Mouse (Mus musculus) c-Kit-positive CD71-positive TER-119-positive erythroid progenitor cells, embryonic 14.5 days (primary cell): ENCODE data around the gene Myo16.
A peak's percentile ranks its signal among the peaks of the same experiment; 100 is the strongest.

Experiments
- DNase-seq: peaks from one replicate; pipeline ENCODE4 v3.0.0-alpha.2; 2013; ENCODE audit warnings: low spot score

The Myo16 gene

GRCm38 (mm10) chr8:10548003-10548584 lies 394.4 kb downstream of the Myo16 start:
- DNase-seq: no peak

- DNase-seq: no peak
These were observed 395.7 kb downstream of the Myo16 start for GRCm38 (mm10) chr8:10549434-10549833.

- no peak for DNase-seq
These were observed 404.2 kb downstream of the Myo16 start for GRCm38 (mm10) chr8:10557961-10558360.

GRCm38 (mm10) chr8:10559479-10559878 lies 405.8 kb downstream of the Myo16 start:
- no peak for DNase-seq

GRCm38 (mm10) chr8:10561616-10562015 lies 407.9 kb downstream of the Myo16 start:
- DNase-seq: no peak

GRCm38 (mm10) chr8:10562046-10562445 lies 408.3 kb downstream of the Myo16 start:
- no peak for DNase-seq

GRCm38 (mm10) chr8:10562636-10563035 lies 408.9 kb downstream of the Myo16 start:
- DNase-seq: no peak

GRCm38 (mm10) chr8:10565231-10566029 lies 411.7 kb downstream of the Myo16 start:
- no peak for DNase-seq

- no peak for DNase-seq
These were observed 414.7 kb downstream of the Myo16 start for GRCm38 (mm10) chr8:10568448-10568847.

- peak; percentile 45 for DNase-seq
These were observed 420.4 kb downstream of the Myo16 start for GRCm38 (mm10) chr8:10574096-10574495.

- DNase-seq: no peak
These were observed 421.5 kb downstream of the Myo16 start for GRCm38 (mm10) chr8:10575244-10575643.

GRCm38 (mm10) chr8:10586956-10587744 lies 433.4 kb downstream of the Myo16 start:
- no peak for DNase-seq

GRCm38 (mm10) chr8:10589422-10589933 lies 435.8 kb downstream of the Myo16 start:
- DNase-seq: no peak

GRCm38 (mm10) chr8:10592917-10593316 lies 439.2 kb downstream of the Myo16 start:
- DNase-seq: no peak

GRCm38 (mm10) chr8:10596353-10596752 lies 442.6 kb downstream of the Myo16 start:
- no peak for DNase-seq

- no peak for DNase-seq
These were observed 443.9 kb downstream of the Myo16 start for GRCm38 (mm10) chr8:10597595-10597994.

GRCm38 (mm10) chr8:10598889-10599288 lies 445.2 kb downstream of the Myo16 start:
- DNase-seq: no peak

GRCm38 (mm10) chr8:10606028-10606815 lies 452.5 kb downstream of the Myo16 start:
- DNase-seq: no peak

- no peak for DNase-seq
These were observed 453.1 kb downstream of the Myo16 start for GRCm38 (mm10) chr8:10606816-10607209.

- DNase-seq: no peak
These were observed 457.9 kb downstream of the Myo16 start for GRCm38 (mm10) chr8:10611636-10612035.

- no peak for DNase-seq
These were observed 459.7 kb downstream of the Myo16 start for GRCm38 (mm10) chr8:10613371-10613770.

GRCm38 (mm10) chr8:10619689-10620088 lies 466.0 kb downstream of the Myo16 start:
- no peak for DNase-seq
